Mouse (Mus musculus) olfactory bulb, adult 2 months (tissue): ENCODE data around the gene Atrx.

Experiments used
- CTCF ChIP-seq: fragments of 200-500 bp; IDR thresholded peaks from 2 replicates; pipeline ENCODE4 v1.5.1; 2012; ENCODE audit warnings: low read depth, mild to moderate bottlenecking, low read length, moderate library complexity; ENCODE audit not compliant: insufficient read depth
- POLR2A ChIP-seq: fragments of 200-500 bp; IDR thresholded peaks from 2 replicates; pipeline ENCODE4 v1.6.1; 2012; ENCODE audit warnings: mild to moderate bottlenecking, low read depth, low read length, moderate library complexity; ENCODE audit not compliant: insufficient read depth

DNA sequence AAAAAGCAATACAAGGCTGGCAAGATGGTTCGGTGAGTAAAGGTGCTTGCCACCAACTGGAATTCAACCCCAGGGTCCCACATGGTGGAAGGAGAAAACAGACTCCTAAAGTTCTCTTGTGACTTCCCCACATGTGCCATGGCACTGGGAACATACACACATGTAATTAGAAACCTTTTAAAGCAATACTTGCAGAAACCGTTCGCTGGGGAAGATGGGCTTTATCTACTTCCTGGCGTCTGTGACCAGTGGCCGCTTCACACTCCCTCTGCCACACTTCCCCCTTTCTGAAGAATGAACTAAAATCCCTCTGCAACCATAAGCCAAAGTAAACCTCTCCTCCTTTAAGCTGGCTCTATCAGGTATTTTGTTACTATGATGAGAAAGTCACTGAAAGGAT, 104.7 kb downstream of the Atrx start:
- TF ChIP-seq CTCF = no peak
- no peak for TF ChIP-seq POLR2A
